9 mouse cellular contexts compared by ENCODE assay signal in genomic region chr7:84424670-84425385, GRCm38 (mm10). TPM values are rescaled to one million over a fixed set of nuclear protein-coding genes. Genes with fewer than 3 reads are reported as not detected.
DNase-seq lines count a peak whose midpoint lies in the region; ATAC-seq and TF ChIP-seq lines count a peak whose summit lies in the region.
"Had no signal": no experiment of that assay in that cellular context is flagged by ENCODE, and none has a peak within 500 bp of the region (broad histone marks: within the 10 kb centered on the region; RNA-seq: fewer than 3 reads in every experiment).

No protein-coding gene starts in this region.

- H3K36me3 ChIP-seq in CH12.LX (replicated peaks in 1 of 2; ENCODE audit: control insufficient read depth in 1 of 2, insufficient read depth in 1 of 2, low read length in 1 of 2), result no peaks in the 10 kb centered on the region

- peak; percentile 73 for TF ChIP-seq CTCF in layer of hippocampus, adult 2 months (conservative IDR thresholded peaks at IDR 0.05)
- TF ChIP-seq CTCF in CH12.LX (conservative IDR thresholded peaks at IDR 0.05 in 1 of 2, IDR thresholded peaks at IDR 0.05 in 1 of 2; ENCODE audit: low read depth in 2 of 2, low read length in 2 of 2), result peak; percentile 56 to 81

- TF ChIP-seq EP300 in CH12.LX (IDR thresholded peaks at IDR 0.05; ENCODE audit: low read length), result no peak

- H3K9ac ChIP-seq in CH12.LX (ENCODE audit: insufficient read depth, low read depth), result no peak overlapping the region

- in situ Hi-C loops in CH12.LX (cut with MboI; ENCODE audit: low pct_ligation_motif_present, low pct_unique_long_range_greater_than_20kb, low sequenced_read_pairs), result loop anchor here (5.0 to 25.0 kb wide), 2 partner anchors 68 to 362 kb away; no protein-coding TSS in a partner anchor

- peak in 1 of 2 experiments; percentile 53 for DNase-seq in layer of hippocampus, adult 2 months (ENCODE audit: low spot score in 2 of 2)
- no peak for DNase-seq in layer of hippocampus, postnatal 36 days
- peak; percentile 82 for DNase-seq in CH12.LX (ENCODE audit: extremely low read depth)
- peak; percentile 18 for DNase-seq in adrenal gland, adult 8-10 months
- peak; percentile 81 for DNase-seq in induced T-regulatory cell, adult 2 months (ENCODE audit: low read depth)
- DNase-seq in mesoderm, embryonic 11.5 days (ENCODE audit: low read depth, low spot score), result peak; percentile 39
- no peak for DNase-seq in T-cell, adult 2 months (ENCODE audit: low spot score)

- TF ChIP-seq RAD21 in CH12.LX (IDR thresholded peaks at IDR 0.05; ENCODE audit: low read depth, low read length), result peak; percentile 62

- peaks cover 2 to 15% of the 10 kb centered on the region in 2 experiments; a peak in 2 of 4 replicates for H3K4me1 ChIP-seq in CH12.LX (ENCODE audit: control insufficient read depth in 1 of 2, insufficient read depth in 2 of 2)

- H3K79me2 ChIP-seq in CH12.LX (replicated peaks; ENCODE audit: control insufficient read depth, extremely low read depth, insufficient read depth, poor library complexity, severe bottlenecking), result no peaks in the 10 kb centered on the region

- H3K9me3 ChIP-seq in CH12.LX (replicated peaks; ENCODE audit: low read length), result peaks cover 5% of the 10 kb centered on the region

- H3K4me2 ChIP-seq in CH12.LX (ENCODE audit: insufficient read depth, low read depth, poor library complexity, severe bottlenecking), result no peak overlapping the region

- no peaks in the 10 kb centered on the region for H3K27me3 ChIP-seq in CH12.LX (replicated peaks)

- ATAC-seq in megakaryocyte, adult 5-6 weeks (ENCODE audit: poor library complexity, severe bottlenecking), result no peak

- H3K4me3 ChIP-seq in layer of hippocampus, adult 2 months, result no peak overlapping the region
- no peak overlapping the region for H3K4me3 ChIP-seq in CH12.LX (replicated peaks in 1 of 3; ENCODE audit: low read depth in 2 of 3, low read length in 2 of 3, poor library complexity in 1 of 3)

- peak overlapping the region; percentile 57 for H3K27ac ChIP-seq in layer of hippocampus, adult 2 months
- H3K27ac ChIP-seq in CH12.LX (ENCODE audit: insufficient read depth, low read depth), result no peak overlapping the region

- TF ChIP-seq POLR2A in CH12.LX (IDR thresholded peaks at IDR 0.05; ENCODE audit: low read depth, low read length), result no peak

- dilution Hi-C loops in CH12.LX (cut with MboI; ENCODE audit: extremely low pct_ligation_motif_present, extremely low pct_unique_long_range_greater_than_20kb, low sequenced_read_pairs), result no loop called here

TF ChIP-seq in CH12.LX, 34 proteins besides CTCF, POLR2A, EP300 and RAD21:
- no peak for TF ChIP-seq NRF1 (IDR thresholded peaks at IDR 0.05; ENCODE audit: low read depth, low read length)
- TF ChIP-seq SMC3 (IDR thresholded peaks at IDR 0.05; ENCODE audit: low read depth, low read length), result peak; percentile 85
- TF ChIP-seq MAX (IDR thresholded peaks at IDR 0.05; ENCODE audit: low read length), result no peak

RNA-seq across cellular contexts. Expression of gene Arnt2, which starts 14.9 kb away (rescaled TPM):
- 100 to 1,000 TPM; 146 to 163 TPM for total RNA-seq in layer of hippocampus, adult 2 months (2021)
- 100 to 1,000 TPM; 132 to 153 TPM for total RNA-seq in layer of hippocampus, postnatal 36 days (2021)
- total RNA-seq in CH12.LX (2012; rRNA removed), result 0.13 and 0.17 TPM in 2 replicates
- 0.03 and 0.04 TPM in 2 replicates for total RNA-seq in CH12.LX (2014; rRNA removed)
- 0.27 TPM in 2 replicates for polyA plus RNA-seq in CH12.LX (2012; ENCODE audit: insufficient read length, low read depth)
- 10 to 100 TPM; 41.3 to 62.9 (median 50.8) TPM for total RNA-seq in adrenal gland, adult 8-10 months (2022)
- total RNA-seq in megakaryocyte, adult 5-6 weeks (2015), result 0.18 TPM in 1 of 2 replicates, not detected in the other
- not detected in 2 replicates for total RNA-seq in megakaryocyte, adult 5-6 weeks (2017)
- total RNA-seq: common myeloid progenitor, adult 5-6 weeks had no signal

Comparison
In these comparisons a context has a peak if more than half of its experiments do, and no peak if none do; other contexts are left out.
1. DNase-seq: peak in CH12.LX (single experiment), adrenal gland, adult 8-10 months (single experiment), induced T-regulatory cell, adult 2 months (single experiment) and mesoderm, embryonic 11.5 days (single experiment); none in layer of hippocampus, postnatal 36 days (0 of 2) and T-cell, adult 2 months (single experiment).
2. RNA of gene Arnt2, which starts 14.9 kb away (total RNA-seq): 146 to 163 TPM in layer of hippocampus, adult 2 months, 132 to 153 TPM in layer of hippocampus, postnatal 36 days and 41.3 to 62.9 TPM in adrenal gland, adult 8-10 months; 0.03 to 0.17 TPM in CH12.LX and 0.18 TPM in megakaryocyte, adult 5-6 weeks; every median in the first group is over 10 times any median in the second.